Mouse (Mus musculus): ENCODE measurements around the gene BC030870.
"Not testable (repeated sequence)": the region's sequence is repeated elsewhere in the genome, so short reads cannot be mapped to it uniquely, and the experiment has no call there.

DNA sequence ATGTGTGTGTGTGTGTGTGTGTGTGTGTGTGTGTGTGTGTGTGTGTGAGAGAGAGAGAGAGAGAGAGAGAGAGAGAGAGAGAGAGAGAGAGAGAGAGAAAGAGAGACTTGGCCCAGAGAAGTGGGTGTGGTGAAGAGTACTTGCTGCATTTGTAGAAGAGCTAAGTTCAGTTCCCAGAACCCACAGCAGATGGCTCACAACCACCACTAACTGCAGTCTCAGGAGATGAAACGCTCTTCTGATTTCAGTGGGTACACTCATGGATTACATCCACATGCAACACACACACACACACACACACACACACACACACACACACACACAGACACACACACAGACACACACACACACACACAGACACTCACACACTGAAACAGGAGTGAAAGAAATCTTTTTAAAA, 31.3 kb upstream of the BC030870 start:
- TF ChIP-seq POLR2A (IDR thresholded peaks at IDR 0.05; ENCODE audit: insufficient read depth, low read depth, low read length); CTCF (IDR thresholded peaks at IDR 0.05); EP300 (IDR thresholded peaks at IDR 0.05; ENCODE audit: insufficient read depth, low read depth, low read length): not testable (repeated sequence)

Data from heart, adult 2 months (tissue).